Mouse (Mus musculus): Measurements from ENCODE around the gene Ggn. TPM values are rescaled to one million over a fixed set of nuclear protein-coding genes. Genes with fewer than 3 reads are reported as not detected.
"Not testable (repeated sequence)": the region's sequence is repeated elsewhere in the genome, so short reads cannot be mapped to it uniquely, and the experiment has no call there.

Ggn gene
- under 1 TPM; 0.25 to 0.28 TPM for total RNA-seq (2021)
- long read RNA-seq, experiment 1 = 0 reads
- long read RNA-seq, experiment 2 = 0 reads

- DNase-seq = peak; percentile 83 to 91
Observed at GRCm38 (mm10) chr7:29170066-29170754, at the start of gene Ggn, which contains the start of gene Spred3. Ggn (plus strand) TSS chr7:29170210. Spred3 (minus strand) TSS chr7:29170411.

DNA sequence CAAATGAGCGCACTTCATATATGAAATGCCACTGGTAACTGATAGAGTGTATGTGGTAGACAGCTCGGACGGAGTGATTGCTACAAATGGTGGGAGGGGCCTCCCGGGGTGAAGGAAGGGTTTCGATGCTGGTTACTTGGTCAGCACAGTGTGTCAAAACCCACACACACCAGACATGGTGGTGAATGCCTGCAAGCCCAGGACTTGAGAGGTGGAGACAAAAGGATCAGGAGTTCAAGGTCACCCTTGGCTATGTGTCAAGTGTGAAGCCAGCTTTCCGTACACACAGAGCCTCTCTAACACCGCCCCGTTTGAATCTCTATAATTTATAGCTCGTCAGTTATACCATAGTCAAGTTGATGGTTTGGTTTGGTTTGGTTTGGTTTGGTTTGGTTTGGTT is 47.2 kb upstream of the Ggn start:
- no peak for DNase-seq

GRCm38 (mm10) chr7:29123531-29124358 is 46.3 kb upstream of the Ggn start:
- no peak for DNase-seq

GRCm38 (mm10) chr7:29124970-29125369 is 45.0 kb upstream of the Ggn start, which contains the start of gene Ryr1:
Ryr1 (minus strand) TSS chr7:29125179.
- peak; percentile 14 to 22 for DNase-seq

GRCm38 (mm10) chr7:29126173-29126915 is 43.7 kb upstream of the Ggn start:
- peak; percentile 51 to 70 for DNase-seq

- DNase-seq = peak; percentile 12 to 14
Observed at GRCm38 (mm10) chr7:29128725-29129124, 41.3 kb upstream of the Ggn start.

DNA sequence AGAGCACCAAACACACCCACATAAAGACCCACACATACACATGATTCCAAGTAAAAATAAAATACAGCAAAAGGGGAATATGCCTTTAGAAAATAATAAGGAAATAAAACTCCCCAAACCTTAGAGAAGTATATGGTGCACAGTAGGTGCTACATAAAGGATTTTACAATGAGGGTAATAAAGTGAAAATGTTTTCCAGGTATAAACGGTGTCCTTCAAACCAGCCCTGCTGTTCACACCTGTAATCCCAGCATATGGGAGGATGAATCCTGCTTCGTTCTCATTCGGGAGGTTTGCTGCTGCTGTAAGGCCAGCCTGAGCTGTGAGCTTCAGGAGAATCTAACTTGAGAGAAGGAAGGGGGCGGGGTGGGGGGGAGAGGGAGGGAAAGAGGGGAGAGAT is 35.8 kb upstream of the Ggn start:
- no peak for DNase-seq

DNA sequence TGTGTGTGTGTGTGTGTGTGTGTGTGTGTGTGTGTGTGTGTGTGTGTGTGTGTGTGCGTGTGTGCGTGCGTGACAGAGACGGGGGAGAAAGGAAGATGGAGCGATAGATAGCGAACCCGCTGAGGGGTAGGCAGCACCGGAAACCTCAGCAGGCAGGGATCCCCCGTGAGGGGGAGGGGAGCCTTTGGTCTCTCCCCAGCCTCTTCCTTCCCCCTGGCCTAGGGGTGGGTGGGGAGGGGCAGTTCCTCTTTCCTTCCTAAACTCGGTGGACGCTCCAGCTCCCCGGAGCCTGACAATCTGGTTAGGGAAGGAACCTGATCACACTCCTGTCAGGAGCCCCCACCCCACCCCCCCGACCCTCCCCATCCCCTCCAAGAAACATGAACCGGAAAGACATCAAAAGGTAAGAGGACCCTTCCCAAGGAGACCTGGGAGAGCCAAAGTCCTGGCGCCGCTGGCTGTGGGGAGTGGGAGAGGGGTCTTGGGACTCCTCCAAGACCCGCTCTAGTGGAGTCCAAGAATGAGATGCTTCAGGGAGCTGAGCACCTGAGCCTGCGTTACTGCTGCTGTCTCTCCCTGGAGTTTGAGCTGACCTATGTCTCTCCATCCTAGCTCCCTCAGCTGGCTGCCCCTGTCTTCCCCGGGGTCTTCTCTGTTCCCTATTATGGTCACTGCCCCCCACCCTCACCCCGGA is 35.2 kb upstream of the Ggn start, which contains the start of gene Rasgrp4:
Rasgrp4 (plus strand) TSS at position 159 of the 694 bp plus-strand sequence.
- DNase-seq = peak; percentile 13 to 54

GRCm38 (mm10) chr7:29137429-29137828 is 32.6 kb upstream of the Ggn start:
- DNase-seq = no peak

DNA sequence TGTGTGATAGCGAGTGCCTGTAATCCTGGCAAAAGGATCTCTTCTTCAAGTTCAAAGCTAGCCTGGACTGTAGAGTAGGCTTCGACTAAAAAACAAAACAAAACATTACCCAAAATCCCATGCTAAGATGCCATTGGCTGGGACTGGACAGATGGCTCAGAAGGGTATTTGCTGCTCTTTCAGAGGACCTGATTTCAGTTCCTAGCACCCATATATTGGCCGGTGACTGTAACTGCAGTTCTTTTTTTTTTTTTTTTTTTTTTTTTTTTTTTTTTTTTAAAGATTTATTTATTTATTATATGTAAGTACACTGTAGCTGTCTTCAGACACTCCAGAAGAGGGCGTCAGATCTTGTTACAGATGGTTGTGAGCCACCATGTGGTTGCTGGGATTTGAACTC is 30.8 kb upstream of the Ggn start:
- DNase-seq = not testable (repeated sequence)

- no peak for DNase-seq
Observed at GRCm38 (mm10) chr7:29141416-29141815, 28.6 kb upstream of the Ggn start.

GRCm38 (mm10) chr7:29144006-29144405 is 26.0 kb upstream of the Ggn start:
- DNase-seq = peak; percentile 13 to 54

DNA sequence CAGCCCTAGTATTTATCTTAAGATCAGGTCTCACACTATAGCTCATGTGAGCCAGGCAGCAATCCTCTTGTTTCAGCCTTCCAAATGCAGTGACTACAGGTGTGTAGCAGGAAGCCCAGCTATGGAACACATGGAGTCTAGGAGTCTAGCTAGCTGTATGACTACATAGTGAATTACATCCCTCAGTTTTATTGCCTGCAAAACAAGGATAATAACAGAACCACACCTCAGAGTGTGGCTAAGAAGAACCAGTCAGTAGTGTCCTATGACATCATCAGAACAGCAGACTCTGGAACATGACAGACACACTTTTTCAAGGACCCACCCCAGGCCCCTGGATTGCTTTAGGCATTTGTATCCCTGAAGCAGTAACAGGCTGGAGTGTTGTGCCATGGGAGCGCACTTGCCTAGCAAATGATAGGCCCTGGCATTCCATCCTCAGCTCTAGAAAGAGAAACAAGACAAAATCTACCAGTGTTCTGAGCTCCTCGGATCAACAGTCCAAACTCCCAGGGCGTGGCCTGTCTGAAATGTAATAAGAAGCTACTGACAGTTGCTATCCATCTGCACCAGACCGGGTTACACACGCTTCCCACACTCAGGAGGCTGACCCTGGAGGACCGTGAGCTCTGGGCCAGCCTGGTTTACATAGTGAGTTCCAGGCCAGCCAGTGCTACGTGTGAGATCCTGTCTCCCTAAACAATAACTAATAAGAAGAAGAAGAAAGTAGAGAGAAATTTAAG is 23.2 kb upstream of the Ggn start:
- DNase-seq = no peak

- DNase-seq = no peak
Observed at GRCm38 (mm10) chr7:29148771-29149170, 21.2 kb upstream of the Ggn start.

GRCm38 (mm10) chr7:29151486-29151885 is 18.5 kb upstream of the Ggn start:
- DNase-seq = no peak

- DNase-seq = no peak
Observed at GRCm38 (mm10) chr7:29154018-29154720, 15.8 kb upstream of the Ggn start.

GRCm38 (mm10) chr7:29155196-29155837 is 14.7 kb upstream of the Ggn start:
- DNase-seq = peak; percentile 91 to 92

DNA sequence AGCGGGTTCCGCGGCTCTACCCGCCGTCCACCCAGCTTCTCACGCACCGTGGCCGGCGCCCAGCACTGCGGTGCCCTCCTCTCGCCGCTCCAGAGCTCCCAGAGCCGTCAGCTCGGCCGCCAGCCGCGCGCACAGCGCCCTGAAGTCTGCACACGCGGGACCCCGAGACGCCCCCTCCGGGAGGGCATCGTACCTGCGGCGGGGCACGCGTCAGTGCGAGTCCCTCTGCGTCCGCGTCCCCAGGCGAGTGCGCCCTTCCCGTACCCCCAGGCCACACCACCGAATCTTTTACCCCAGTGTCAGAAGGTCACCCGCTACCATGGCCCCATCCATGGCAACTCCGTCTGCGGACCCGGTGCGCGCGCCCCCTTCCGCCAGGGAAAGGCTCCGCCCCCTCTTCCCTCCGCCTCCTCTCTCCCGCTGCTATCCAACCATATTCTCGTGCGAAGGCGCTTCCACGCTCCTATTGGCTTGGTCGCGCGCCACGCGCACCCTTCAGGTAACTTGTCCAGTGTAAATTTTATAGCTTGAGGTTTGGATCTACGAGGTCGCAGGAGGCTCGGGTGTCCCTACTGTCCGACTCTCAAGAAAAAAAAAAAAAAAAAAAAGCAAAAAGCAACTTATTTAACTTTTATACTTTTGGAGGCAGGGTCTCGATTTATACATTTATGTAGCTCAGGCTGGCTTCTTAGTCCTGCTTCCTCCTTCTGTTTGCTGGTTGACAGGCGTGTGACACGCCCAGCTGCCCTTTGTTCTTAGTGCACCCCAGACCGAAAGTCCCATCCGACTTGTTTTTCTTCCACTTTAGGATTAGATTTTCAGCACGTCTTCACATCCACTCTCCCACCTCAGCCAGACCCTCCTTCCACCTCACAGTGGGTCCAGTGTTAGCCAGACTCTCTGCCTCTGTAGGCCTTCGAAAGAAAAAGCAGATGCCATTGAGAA is 13.9 kb upstream of the Ggn start, which contains the start of gene Fam98c:
Fam98c (minus strand) TSS at position 397 of the 945 bp plus-strand sequence.
- DNase-seq = peak; percentile 87 to 89

DNA sequence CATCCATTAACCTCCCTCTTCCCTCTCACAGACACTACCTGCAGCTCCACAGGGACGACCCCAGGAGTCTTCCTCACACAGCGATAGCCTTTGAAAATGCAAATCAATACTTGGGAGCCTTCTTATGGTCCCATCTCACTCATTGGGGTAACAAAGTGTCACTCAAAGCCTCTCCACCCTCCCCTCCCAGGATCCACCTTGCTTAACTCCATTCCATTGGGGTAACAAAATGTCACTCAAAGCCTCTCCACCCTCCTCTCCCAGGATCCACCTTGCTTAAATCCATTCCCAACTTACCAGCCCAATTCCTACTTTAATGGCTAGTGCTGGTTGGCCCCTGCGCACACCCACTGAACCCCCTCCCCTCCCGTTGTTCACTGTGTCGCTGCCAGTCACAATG is 11.7 kb upstream of the Ggn start:
- DNase-seq = no peak
